Mouse (Mus musculus) C2C12 (cell line): ENCODE results near the gene Usp25. TPM values are rescaled to one million over a fixed set of nuclear protein-coding genes. Genes with fewer than 3 reads are reported as not detected.

Experiments used
- H3K27me3 ChIP-seq: one replicate; pipeline ENCODE4 v1.6.1; 2011; ENCODE audit not compliant: control insufficient read depth, insufficient read depth, insufficient read length
- H3K36me3 ChIP-seq: one replicate; pipeline ENCODE4 v1.6.1; 2011; ENCODE audit not compliant: control insufficient read depth, insufficient read depth
- H3K4me3 ChIP-seq: one replicate; pipeline ENCODE4 v1.5.1; 2011; ENCODE audit warnings: mild to moderate bottlenecking, control low read depth; ENCODE audit not compliant: poor library complexity, insufficient read depth, severe bottlenecking
- H3K79me2 ChIP-seq: one replicate; pipeline ENCODE4 v1.6.1; 2011; ENCODE audit not compliant: control insufficient read depth, insufficient read depth
- H3K79me3 ChIP-seq: one replicate; pipeline ENCODE4 v1.6.1; 2011; ENCODE audit warnings: low read depth, control low read depth
- H3ac ChIP-seq: one replicate; pipeline ENCODE3; 2011; ENCODE audit warnings: low read depth; ENCODE audit not compliant: control insufficient read depth, insufficient read length
- CEBPB ChIP-seq: IDR thresholded peaks from one replicate; pipeline ENCODE4 v1.6.1; 2011; ENCODE audit warnings: low read depth, mild to moderate bottlenecking, control low read depth, moderate library complexity
- CTCF ChIP-seq: IDR thresholded peaks from one replicate; pipeline ENCODE4 v1.5.1; 2011; ENCODE audit not compliant: control insufficient read depth, insufficient read depth, insufficient read length
- FOSL1 ChIP-seq: IDR thresholded peaks from one replicate; pipeline ENCODE4 v1.8.0; 2011; ENCODE audit warnings: mild to moderate bottlenecking, low read length; ENCODE audit not compliant: poor library complexity, insufficient read depth, severe bottlenecking
- MAX ChIP-seq: IDR thresholded peaks from one replicate; pipeline ENCODE4 v1.6.1; 2011; ENCODE audit warnings: mild to moderate bottlenecking, control low read depth
- MYOD1 ChIP-seq: IDR thresholded peaks from one replicate; pipeline ENCODE4 v1.6.1; 2011; ENCODE audit warnings: low read depth; ENCODE audit not compliant: control insufficient read depth, insufficient read length
- MYOG ChIP-seq: IDR thresholded peaks from one replicate; pipeline ENCODE4 v1.6.1; 2011; ENCODE audit not compliant: control insufficient read depth, insufficient read length; ENCODE audit errors: extremely low read depth
- USF1 ChIP-seq: IDR thresholded peaks from one replicate; pipeline ENCODE4 v1.6.1; 2011; ENCODE audit warnings: low read depth, mild to moderate bottlenecking, control low read depth, moderate library complexity
- polyA plus RNA-seq: library from polyadenylated mRNA; unstranded; fragments of >200 nt; fragmentation: generic; extraction: Trizol; gene quantifications from one replicate; pipeline ENCODE4 v1.2.1, GENCODE M21; 2012; ENCODE audit warnings: missing spikeins

Gene Usp25
- polyA plus RNA-seq, 1 experiment, result 5.7 TPM

GRCm38 (mm10) chr16:77054184-77054583 is 40.7 kb downstream of the Usp25 start:
- Histone ChIP-seq H3K36me3 (peaks cover 25% of the 10 kb centered on the region), H3K4me3 (no peak overlapping the region), H3K27me3 (no peaks in the 10 kb centered on the region), H3ac (no peak overlapping the region), H3K79me2 (no peaks in the 10 kb centered on the region), H3K79me3 (no peaks in the 10 kb centered on the region)
- TF ChIP-seq USF1, result no peak

- no peaks in the 10 kb centered on the region for H3K79me2 ChIP-seq
- TF ChIP-seq MYOD1 (no peak), FOSL1 (no peak), MAX (no peak), CEBPB (no peak), CTCF (no peak), USF1 (no peak), MYOG (no peak)
- no peaks in the 10 kb centered on the region for H3K79me3 ChIP-seq
- H3ac ChIP-seq, result no peak overlapping the region
- H3K4me3 ChIP-seq, result no peak overlapping the region
- H3K27me3 ChIP-seq, result no peaks in the 10 kb centered on the region
- H3K36me3 ChIP-seq, result peaks cover 20% of the 10 kb centered on the region
Observed at GRCm38 (mm10) chr16:77055519-77056159, 42.1 kb downstream of the Usp25 start.

- H3K79me2 ChIP-seq, result no peaks in the 10 kb centered on the region
- H3ac ChIP-seq, result no peak overlapping the region
- no peaks in the 10 kb centered on the region for H3K27me3 ChIP-seq
- no peak for TF ChIP-seq CTCF
- TF ChIP-seq USF1, result no peak
- no peaks in the 10 kb centered on the region for H3K79me3 ChIP-seq
- H3K36me3 ChIP-seq, result peaks cover 20% of the 10 kb centered on the region
- H3K4me3 ChIP-seq, result no peak overlapping the region
Observed at GRCm38 (mm10) chr16:77056160-77056520, 42.6 kb downstream of the Usp25 start.

- Histone ChIP-seq H3K79me3 (no peaks in the 10 kb centered on the region), H3K36me3 (peaks cover 16% of the 10 kb centered on the region), H3K4me3 (no peak overlapping the region), H3ac (no peak overlapping the region), H3K27me3 (no peaks in the 10 kb centered on the region), H3K79me2 (no peaks in the 10 kb centered on the region)
- TF ChIP-seq MAX, result no peak
- TF ChIP-seq FOSL1, result no peak
- no peak for TF ChIP-seq MYOD1
- no peak for TF ChIP-seq USF1
- no peak for TF ChIP-seq MYOG
- TF ChIP-seq CTCF, result no peak
- TF ChIP-seq CEBPB, result no peak
Observed at GRCm38 (mm10) chr16:77058567-77058966, 45.1 kb downstream of the Usp25 start.

GRCm38 (mm10) chr16:77060166-77060565 is 46.7 kb downstream of the Usp25 start:
- Histone ChIP-seq H3K79me3 (no peaks in the 10 kb centered on the region), H3K79me2 (no peaks in the 10 kb centered on the region), H3ac (no peak overlapping the region), H3K27me3 (no peaks in the 10 kb centered on the region), H3K4me3 (no peak overlapping the region), H3K36me3 (peaks cover 20% of the 10 kb centered on the region)
- TF ChIP-seq CEBPB, result no peak
- no peak for TF ChIP-seq FOSL1
- no peak for TF ChIP-seq CTCF
- no peak for TF ChIP-seq MYOD1
- TF ChIP-seq USF1, result no peak
- no peak for TF ChIP-seq MAX
- no peak for TF ChIP-seq MYOG

GRCm38 (mm10) chr16:77063916-77064315 is 50.4 kb downstream of the Usp25 start:
- H3K4me3 ChIP-seq, result no peak overlapping the region
- no peak overlapping the region for H3ac ChIP-seq
- H3K79me3 ChIP-seq, result no peaks in the 10 kb centered on the region
- no peaks in the 10 kb centered on the region for H3K79me2 ChIP-seq
- peaks cover 24% of the 10 kb centered on the region for H3K36me3 ChIP-seq
- TF ChIP-seq USF1, result no peak
- TF ChIP-seq CTCF, result no peak
- TF ChIP-seq CEBPB, result no peak
- TF ChIP-seq MYOG, result no peak
- TF ChIP-seq FOSL1, result no peak
- no peak for TF ChIP-seq MYOD1
- TF ChIP-seq MAX, result no peak
- no peaks in the 10 kb centered on the region for H3K27me3 ChIP-seq
